ENCODE assay signal across 8 mouse cellular contexts in the genomic region with DNA sequence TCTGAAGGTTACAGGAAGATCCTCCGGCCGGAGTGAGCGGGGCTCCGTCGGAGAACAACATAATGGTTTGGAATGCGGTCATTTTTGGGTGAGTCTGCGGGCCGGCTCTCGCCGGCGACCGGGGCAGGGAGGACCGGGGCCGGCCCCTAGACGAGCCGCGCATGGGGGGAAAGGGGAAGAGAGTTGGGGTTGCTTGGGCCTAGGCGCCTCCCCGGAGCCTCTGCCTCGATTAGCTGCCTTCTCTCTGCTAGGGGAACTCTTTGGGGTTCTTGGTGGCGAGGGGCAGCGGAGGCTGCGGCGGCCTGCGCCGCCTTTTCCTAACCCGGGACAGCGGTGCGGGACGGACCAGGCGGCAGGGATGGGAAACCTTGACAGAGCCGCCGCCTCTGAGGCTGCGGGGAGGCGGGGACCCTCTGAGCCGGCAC. TPM values are rescaled to one million over a fixed set of nuclear protein-coding genes. Genes with fewer than 3 reads are reported as not detected.
DNase-seq lines count a peak whose midpoint lies in the region; ATAC-seq lines count a peak whose summit lies in the region.

No protein-coding gene starts in this region.

- H3K27ac ChIP-seq in brown adipose tissue, adult 24 weeks (replicated peaks; ENCODE audit: low read depth, low read length): peak overlapping the region; percentile 78
- peak overlapping the region; percentile 84 for H3K27ac ChIP-seq in hindbrain, embryonic 12.5 days
- H3K27ac ChIP-seq in macrophage: no peak overlapping the region
- peak overlapping the region; percentile 65 for H3K27ac ChIP-seq in stomach, embryonic 15.5 days

- WGBS in hindbrain, embryonic 12.5 days: 11% methylated on average over 35 of the region's 36 CpGs
- 19% methylated on average over 28 of the region's 36 CpGs for WGBS in macrophage (ENCODE audit: missing documents)
- 16% methylated on average over 36 of the region's 36 CpGs for WGBS in stomach, embryonic 15.5 days

- H3K79me2 ChIP-seq in macrophage (ENCODE audit: inconsistent target): peaks cover 25% of the 10 kb centered on the region; the same call in 1 of the 2 replicates

- peak overlapping the region; percentile 59 for H3K4me2 ChIP-seq in hindbrain, embryonic 12.5 days (replicated peaks)
- peak overlapping the region; percentile 54 for H3K4me2 ChIP-seq in stomach, embryonic 15.5 days

- H3K27me3 ChIP-seq in hindbrain, embryonic 12.5 days: no peaks in the 10 kb centered on the region
- H3K27me3 ChIP-seq in stomach, embryonic 15.5 days (replicated peaks): no peaks in the 10 kb centered on the region

- peak overlapping the region; percentile 80 for H3K9ac ChIP-seq in hindbrain, embryonic 12.5 days
- H3K9ac ChIP-seq in stomach, embryonic 15.5 days: peak overlapping the region; percentile 63

- peak; percentile 39 for ATAC-seq in hindbrain, embryonic 12.5 days (ENCODE audit: low FRiP score)
- 0 out of 2 replicates have a peak, but pooled peaks have one; percentile 47 for ATAC-seq in stomach, embryonic 15.5 days (ENCODE audit: insufficient read depth, low FRiP score, low read depth)

- no peaks in the 10 kb centered on the region for H3K36me3 ChIP-seq in hindbrain, embryonic 12.5 days
- 0 out of 2 replicates have a peak, but pooled peaks cover under 1% of the 10 kb centered on the region for H3K36me3 ChIP-seq in macrophage (ENCODE audit: inconsistent target)
- H3K36me3 ChIP-seq in stomach, embryonic 15.5 days: no peaks in the 10 kb centered on the region

- H3K4me1 ChIP-seq in brown adipose tissue, adult 24 weeks (ENCODE audit: control insufficient read depth, insufficient read depth, insufficient read length, low read length): no peaks in the 10 kb centered on the region; the same call in 1 of the 2 replicates
- 0 out of 2 replicates have a peak, but pooled peaks cover 4% of the 10 kb centered on the region for H3K4me1 ChIP-seq in hindbrain, embryonic 12.5 days
- no peaks in the 10 kb centered on the region for H3K4me1 ChIP-seq in stomach, embryonic 15.5 days

- H3K9me3 ChIP-seq in hindbrain, embryonic 12.5 days (replicated peaks): 0 out of 2 replicates have a peak, but pooled peaks cover 4% of the 10 kb centered on the region
- no peaks in the 10 kb centered on the region for H3K9me3 ChIP-seq in stomach, embryonic 15.5 days

- peak overlapping the region; percentile 96 for H3K4me3 ChIP-seq in brown adipose tissue, adult 24 weeks (ENCODE audit: insufficient read depth, low read depth, low read length)
- H3K4me3 ChIP-seq in hindbrain, embryonic 12.5 days: peak overlapping the region; percentile 58
- peak overlapping the region; percentile 37 for H3K4me3 ChIP-seq in macrophage (ENCODE audit: inconsistent target)
- peak overlapping the region; percentile 68 for H3K4me3 ChIP-seq in stomach, embryonic 15.5 days (replicated peaks)

- DNase-seq in heart, adult 11 months: peak; percentile 84
- no peak for DNase-seq in heart, postnatal 4 days
- peak; percentile 41 for DNase-seq in A20 (ENCODE audit: low read depth, low spot score)
- DNase-seq in ovary, postnatal 10 days (ENCODE audit: low spot score): no peak

RNA-seq across cellular contexts. Expression of gene C330007P06Rik, which starts 0.8 kb away (rescaled TPM):
- 10 to 100 TPM; 17.3 to 19.3 TPM for total RNA-seq in heart, postnatal 4 days (2021)
- polyA plus RNA-seq in brown adipose tissue, adult 24 weeks (2012; ENCODE audit: insufficient read depth, insufficient read length, missing spikeins): 54.0 and 56.6 TPM in 2 replicates
- polyA plus RNA-seq in hindbrain, embryonic 12.5 days (2016; fragmentation: Nextera tagmentation; extraction: Ambion mirVana): 30.5 and 32.0 TPM in 2 replicates
- 100 to 1,000 TPM in 10 of 26 experiments, 10 to 100 TPM in 16; 54.5 to 217 (median 95.5) TPM for total RNA-seq in macrophage (2018; cell fraction: chromatin; rRNA removed)
- total RNA-seq in macrophage (2018; cell fraction: cytosol; rRNA removed): 10 to 100 TPM; 35.4 to 56.5 (median 47.6) TPM
- 100 to 1,000 TPM in 6 of 26 experiments, 10 to 100 TPM in 20; 55.9 to 172 (median 80.5) TPM for total RNA-seq in macrophage (2018; cell fraction: nucleus; rRNA removed)
- 42.8 to 43.3 TPM (median 43.2 TPM) in 3 replicates for polyA plus RNA-seq in macrophage (2018)
- 26.9 and 28.4 TPM in 2 replicates for polyA plus RNA-seq in stomach, embryonic 15.5 days (2015; fragmentation: Nextera tagmentation; extraction: Ambion mirVana)

RNA-seq across cellular contexts. Expression of gene Ube2a, which starts 1.0 kb away (rescaled TPM):
- total RNA-seq in heart, postnatal 4 days (2021): 10 to 100 TPM; 76.5 to 81.4 TPM
- polyA plus RNA-seq in brown adipose tissue, adult 24 weeks (2012; ENCODE audit: insufficient read depth, insufficient read length, missing spikeins): 94.7 and 101 TPM in 2 replicates
- 109 and 111 TPM in 2 replicates for polyA plus RNA-seq in hindbrain, embryonic 12.5 days (2016; fragmentation: Nextera tagmentation; extraction: Ambion mirVana)
- total RNA-seq in macrophage (2018; cell fraction: chromatin; rRNA removed): 100 to 1,000 TPM in 2 of 26 experiments, 10 to 100 TPM in 24; 30.9 to 165 (median 55.4) TPM
- 10 to 100 TPM; 61.7 to 90.5 (median 68.0) TPM for total RNA-seq in macrophage (2018; cell fraction: cytosol; rRNA removed)
- total RNA-seq in macrophage (2018; cell fraction: nucleus; rRNA removed): 100 to 1,000 TPM in 4 of 26 experiments, 10 to 100 TPM in 22; 30.9 to 131 (median 47.9) TPM
- polyA plus RNA-seq in macrophage (2018): 77.2 to 111 TPM (median 82.7 TPM) in 3 replicates
- 114 and 115 TPM in 2 replicates for polyA plus RNA-seq in stomach, embryonic 15.5 days (2015; fragmentation: Nextera tagmentation; extraction: Ambion mirVana)

RNA-seq across cellular contexts. Expression of gene Nkrf, which starts 28.0 kb away (rescaled TPM):
- total RNA-seq in heart, postnatal 4 days (2021): 1 to 10 TPM; 3.9 to 4.1 TPM
- polyA plus RNA-seq in brown adipose tissue, adult 24 weeks (2012; ENCODE audit: insufficient read depth, insufficient read length, missing spikeins): 1.5 and 2.2 TPM in 2 replicates
- polyA plus RNA-seq in hindbrain, embryonic 12.5 days (2016; fragmentation: Nextera tagmentation; extraction: Ambion mirVana): 8.7 and 9.8 TPM in 2 replicates
- 1 to 10 TPM in 24 of 26 experiments, under 1 TPM in 2; 0.44 to 4.6 (median 2.1) TPM for total RNA-seq in macrophage (2018; cell fraction: chromatin; rRNA removed)
- 1 to 10 TPM; 1.7 to 4.4 (median 2.8) TPM for total RNA-seq in macrophage (2018; cell fraction: cytosol; rRNA removed)
- total RNA-seq in macrophage (2018; cell fraction: nucleus; rRNA removed): 1 to 10 TPM; 1.3 to 7.2 (median 2.7) TPM
- 2.7 to 6.4 TPM (median 4.6 TPM) in 3 replicates for polyA plus RNA-seq in macrophage (2018)
- polyA plus RNA-seq in stomach, embryonic 15.5 days (2015; fragmentation: Nextera tagmentation; extraction: Ambion mirVana): 1.6 and 1.9 TPM in 2 replicates

Comparison
In these comparisons a context has a peak if more than half of its experiments do, and no peak if none do; other contexts are left out.
1. DNase-seq: peak in heart, adult 11 months (single experiment) and A20 (single experiment); none in heart, postnatal 4 days (single experiment) and ovary, postnatal 10 days (single experiment).
2. H3K4me3 ChIP-seq: peak in every context shown above with its lines; median percentile 96 in brown adipose tissue, adult 24 weeks; 68 in stomach, embryonic 15.5 days; 58 in hindbrain, embryonic 12.5 days; 37 in macrophage.